Mouse (Mus musculus): ENCODE measurements around the gene Esrrg.

GRCm38 (mm10) chr1:187819406-187819805, 210.8 kb downstream of the Esrrg start:
- no peak for TF ChIP-seq CTCF (IDR thresholded peaks at IDR 0.05; ENCODE audit: insufficient read depth, low read depth, low read length)
- no peak for TF ChIP-seq POLR2A (IDR thresholded peaks at IDR 0.05; ENCODE audit: insufficient read depth, low read depth, low read length)
